Mouse (Mus musculus) large intestine, adult 2 months (tissue): ENCODE results near the gene Wfdc5. TPM values are rescaled to one million over a fixed set of nuclear protein-coding genes. Genes with fewer than 3 reads are reported as not detected.

Source experiments
- DNase-seq: peaks from one replicate; pipeline ENCODE4 v3.0.0-alpha.2; 2012; ENCODE audit warnings: low read depth, low spot score
- WGBS: fragments of 180-500 bp; shearing (Covaris S2); methylation state at CpG from one replicate; pipeline ENCODE4 v1.1.7; 2018; 5-methylcytosine and 5-hydroxymethylcytosine counted together
- polyA plus RNA-seq: library from polyadenylated mRNA; depleted of rRNA; stranded (reverse); fragments of >200 nt; gene quantifications from 2 replicates; pipeline ENCODE4 v1.2.3, GENCODE M21; 2012

Wfdc5 gene
- polyA plus RNA-seq, 1 experiment, result not detected

DNA sequence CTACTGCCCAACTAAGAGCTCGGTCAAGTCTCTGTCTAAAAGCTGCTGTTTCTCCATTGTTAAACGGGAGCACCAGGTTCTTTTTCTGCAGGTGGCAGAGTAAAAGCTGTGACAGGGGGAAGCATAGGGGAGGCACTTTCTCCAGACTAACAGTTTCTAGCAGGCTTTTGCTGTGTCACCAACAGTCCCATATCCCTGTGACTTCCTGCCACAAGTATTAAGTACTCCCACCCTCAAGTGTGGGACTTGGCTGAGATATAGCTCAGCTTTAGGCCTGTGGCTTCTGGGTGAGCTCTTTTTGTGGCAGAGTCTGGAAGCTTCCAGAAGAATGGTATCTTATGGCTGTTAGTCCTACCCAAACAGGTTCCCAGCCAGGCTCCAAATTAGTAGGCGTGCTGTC is 6.7 kb downstream of the Wfdc5 start:
- WGBS, result 63% methylated on average over 3 of the region's 3 CpGs
- DNase-seq, result no peak

DNA sequence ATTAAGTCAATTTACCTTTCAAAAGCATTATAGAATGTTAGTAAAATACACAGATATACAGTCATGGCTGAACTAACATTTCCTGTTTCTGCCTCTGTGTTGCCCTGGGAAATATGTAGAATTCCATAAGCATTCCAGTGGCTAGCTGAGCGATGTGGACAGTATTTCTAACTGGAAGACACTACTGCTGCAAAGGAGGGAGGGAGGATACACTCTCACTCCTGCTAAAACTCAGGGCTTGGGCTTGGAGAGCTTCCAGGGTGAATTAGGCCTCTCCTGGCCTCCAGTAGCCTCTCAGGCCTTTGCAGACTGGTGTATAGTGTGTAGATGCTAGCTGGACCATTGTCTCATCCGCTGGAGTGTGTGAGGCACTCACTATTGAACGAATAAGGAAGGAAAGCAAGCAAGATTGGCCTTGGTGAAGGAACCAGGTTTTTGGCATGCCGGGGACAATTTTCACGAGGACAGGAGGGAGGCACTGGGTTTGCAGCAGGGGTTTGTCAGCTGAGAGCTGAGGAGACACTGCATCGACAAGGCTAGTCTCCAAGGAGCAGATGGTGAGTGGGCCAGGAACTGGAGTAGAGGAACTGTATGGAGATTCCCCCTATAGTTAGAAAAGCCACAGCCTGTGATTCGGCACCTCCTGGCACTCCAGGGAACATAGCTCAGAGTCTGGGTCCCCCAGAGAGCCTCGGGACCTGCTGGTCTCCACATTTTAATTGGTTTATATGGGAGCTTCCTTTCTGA is 7.7 kb downstream of the Wfdc5 start:
- WGBS, result 70% methylated on average over 8 of the region's 8 CpGs

DNA sequence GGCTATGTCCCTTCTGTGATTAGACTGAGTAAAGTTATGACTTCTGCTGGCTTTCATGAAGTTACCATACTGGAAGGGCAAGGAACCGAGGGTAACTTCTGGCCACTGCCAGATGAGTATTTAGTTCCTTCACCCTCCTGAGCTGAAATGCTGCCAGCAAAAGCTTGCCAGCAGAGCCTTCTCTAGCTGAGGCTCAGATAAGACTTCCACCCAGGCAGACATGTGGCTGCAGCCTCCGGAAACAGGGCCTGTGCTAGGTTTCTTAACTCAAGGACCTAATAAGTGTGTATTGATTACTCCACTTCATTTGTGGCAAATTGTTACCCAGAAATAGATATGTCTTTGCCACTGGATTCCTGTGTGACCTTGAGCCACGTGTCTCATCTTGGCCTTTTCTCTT is 9.1 kb downstream of the Wfdc5 start:
- 55% methylated on average over 3 of the region's 3 CpGs for WGBS
- DNase-seq, result no peak

More for the DNA sequence above, 7.7 kb downstream of the Wfdc5 start:
- DNase-seq, result no peak

DNA sequence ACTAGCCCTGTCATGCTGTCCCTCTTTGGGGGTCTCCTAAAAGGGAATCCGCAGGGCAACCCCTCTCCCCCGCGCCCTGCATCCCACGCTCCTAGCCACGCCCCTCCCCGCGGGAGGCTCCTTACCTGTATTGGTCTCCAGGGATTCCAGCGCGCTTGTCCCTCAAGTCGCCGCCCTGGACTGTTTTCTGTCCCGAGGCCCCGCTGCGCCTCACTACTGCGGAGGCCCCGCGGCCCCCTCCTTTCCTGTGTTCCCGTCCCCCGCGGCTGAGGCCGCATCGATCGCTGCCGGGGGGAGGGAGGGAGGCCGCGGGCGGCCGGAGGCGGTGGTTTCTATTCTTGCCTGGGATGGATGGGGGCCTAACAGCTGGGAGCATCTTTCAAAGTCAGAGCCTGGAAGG is 11.6 kb downstream of the Wfdc5 start, which contains the start of gene Kcns1:
TSS of gene Kcns1 (minus strand) at position 212 of the 400 bp plus-strand sequence.
- WGBS, result 2% methylated on average over 29 of the region's 29 CpGs
- no peak for DNase-seq

DNA sequence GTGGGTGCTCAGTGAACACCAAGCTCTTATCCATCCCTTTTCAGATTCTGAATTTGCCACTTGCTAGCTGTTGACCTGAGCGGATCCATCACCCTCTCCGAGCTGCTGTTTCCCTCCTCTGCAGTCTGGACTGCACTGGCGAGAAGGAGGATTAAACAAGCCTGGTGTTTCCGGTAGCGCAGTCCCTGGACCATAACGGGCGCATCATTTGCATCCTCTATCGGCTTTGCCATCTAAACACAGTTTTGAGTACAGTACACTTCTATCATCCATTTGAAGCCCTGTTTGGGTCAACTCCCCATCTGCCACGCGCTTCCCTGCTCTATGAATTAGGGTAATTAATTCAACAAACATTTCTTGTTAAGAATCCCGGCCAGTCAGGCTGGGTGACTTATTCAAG is 12.2 kb downstream of the Wfdc5 start:
- DNase-seq, result no peak
- 10% methylated on average over 11 of the region's 11 CpGs for whole genome bisulfite sequencing

DNA sequence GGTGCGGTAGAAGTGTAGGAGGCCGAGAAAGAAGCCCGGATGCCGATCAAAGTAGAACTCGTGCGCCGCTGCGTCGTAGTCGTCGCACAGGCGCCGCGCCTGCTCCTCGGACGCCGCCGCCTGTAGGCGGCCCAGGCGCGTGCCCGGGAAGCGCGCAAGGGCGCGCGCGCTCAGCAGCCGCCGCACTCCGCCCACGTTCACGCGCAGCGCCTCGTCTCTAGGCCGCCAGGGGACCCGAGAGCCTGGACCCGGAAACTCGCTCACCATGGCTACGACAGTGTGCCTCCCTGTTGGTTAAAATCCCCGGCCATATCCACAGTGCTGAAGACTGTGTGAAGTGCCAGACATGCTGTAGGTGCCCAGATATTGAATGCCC is 14.0 kb downstream of the Wfdc5 start:
- no peak for DNase-seq
- 17% methylated on average over 42 of the region's 42 CpGs for WGBS

DNA sequence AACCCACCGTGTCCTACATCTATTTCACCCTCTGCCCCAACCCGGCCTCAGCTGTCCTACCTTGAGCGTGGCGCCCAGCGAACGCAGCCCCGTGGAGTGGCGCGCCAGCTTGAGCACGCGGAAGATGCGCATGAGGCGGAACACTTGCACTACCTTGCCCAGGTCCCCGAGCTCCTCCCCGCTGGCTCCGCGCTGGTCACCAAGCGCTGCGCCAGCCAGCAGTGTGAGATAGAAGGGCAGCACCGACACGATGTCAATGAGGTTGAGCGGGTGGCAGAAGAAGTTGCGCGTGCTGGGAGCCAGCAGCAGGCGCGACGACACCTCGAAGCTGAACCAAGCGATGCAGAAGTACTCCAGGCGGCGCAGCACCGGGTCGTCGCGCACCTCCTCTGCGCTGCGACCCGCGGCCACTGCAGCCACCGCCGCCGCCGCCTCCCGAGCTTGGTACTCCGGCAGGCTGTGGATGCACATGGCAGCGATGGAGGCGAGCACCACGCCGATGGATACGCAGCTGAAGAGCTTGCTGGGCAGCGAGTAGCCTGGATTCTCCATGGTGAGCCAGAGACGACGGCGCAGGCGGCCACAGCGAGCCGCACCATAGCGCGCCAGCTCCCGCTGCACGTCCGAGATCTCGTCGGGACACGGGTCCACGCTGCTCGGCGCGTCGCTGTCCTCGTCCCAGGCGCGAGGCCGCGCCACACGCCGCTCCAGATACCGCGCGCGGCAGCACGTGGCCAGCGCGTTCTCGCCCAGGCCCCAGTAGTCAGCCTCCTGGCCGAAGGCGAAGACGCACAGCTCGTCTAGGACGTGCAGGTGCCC is 14.6 kb downstream of the Wfdc5 start:
- DNase-seq, result no peak
- WGBS, result 21% methylated on average over 90 of the region's 90 CpGs

DNA sequence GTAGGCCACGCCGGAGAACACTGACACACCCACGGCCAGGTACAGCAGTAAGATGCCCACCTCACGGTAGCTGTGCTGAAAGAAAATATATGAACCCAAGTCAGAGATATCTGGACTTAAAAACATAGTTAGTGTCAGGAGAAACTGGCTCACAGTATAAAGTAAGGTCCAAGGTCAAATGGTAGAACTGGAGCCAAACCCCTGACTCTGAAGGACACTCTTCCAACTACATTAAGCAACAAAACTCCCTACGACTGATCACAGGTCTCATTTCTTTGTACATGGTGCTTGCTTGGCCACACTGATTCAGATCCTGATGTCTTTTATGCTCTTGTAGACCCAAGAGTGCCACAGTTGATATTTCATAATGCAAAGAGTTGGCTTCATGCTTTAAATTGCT is 17.6 kb downstream of the Wfdc5 start:
- no peak for DNase-seq
- 76% methylated on average over 5 of the region's 5 CpGs for WGBS

DNA sequence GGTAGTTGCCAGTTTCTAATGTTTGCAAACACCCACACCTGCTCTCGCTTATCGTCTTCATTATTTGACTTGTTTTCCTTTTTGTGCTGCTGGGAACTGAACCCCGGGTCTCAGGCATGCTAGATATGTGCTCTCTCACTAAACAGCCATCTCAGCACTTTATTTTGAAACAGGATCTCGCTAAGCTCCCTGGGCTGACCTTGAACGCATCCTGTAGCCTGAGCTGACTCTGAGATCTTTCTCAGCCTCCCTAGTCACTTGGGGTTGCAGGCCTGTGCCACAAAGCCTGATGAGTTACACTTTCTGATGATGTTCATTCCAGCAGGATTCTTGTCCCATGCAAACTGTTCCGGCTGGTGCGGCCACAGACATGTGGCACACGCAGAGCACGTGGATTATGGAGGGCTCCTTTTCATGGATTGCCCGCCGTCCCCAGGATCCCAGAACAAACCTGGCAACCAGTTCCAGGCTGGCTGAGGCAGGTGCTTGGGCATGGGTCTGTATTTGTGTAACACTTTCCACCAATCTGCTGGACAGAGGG is 21.0 kb downstream of the Wfdc5 start:
- WGBS, result 70% methylated on average over 11 of the region's 11 CpGs
- DNase-seq, result no peak

DNA sequence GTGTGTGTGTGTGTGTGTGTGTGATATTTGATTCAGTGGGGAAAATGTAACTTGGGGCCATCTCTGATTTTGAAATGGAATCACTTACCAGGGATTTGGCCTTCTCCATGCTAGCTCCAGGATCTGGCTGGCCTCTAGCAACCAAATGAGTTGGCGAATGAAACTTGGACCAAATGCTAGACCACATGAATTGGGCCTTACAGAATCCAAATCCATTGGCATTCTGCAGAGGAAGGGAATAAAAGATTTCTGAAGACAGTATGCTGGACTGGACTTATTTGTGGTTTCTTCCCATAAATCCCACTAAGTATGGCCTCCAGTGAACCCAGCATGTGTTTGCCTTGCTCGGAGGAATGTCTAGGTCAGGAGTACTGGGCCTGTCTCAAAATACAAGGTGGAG is 23.7 kb downstream of the Wfdc5 start:
- WGBS, result 72% methylated on average over 2 of the region's 2 CpGs
- no peak for DNase-seq

DNA sequence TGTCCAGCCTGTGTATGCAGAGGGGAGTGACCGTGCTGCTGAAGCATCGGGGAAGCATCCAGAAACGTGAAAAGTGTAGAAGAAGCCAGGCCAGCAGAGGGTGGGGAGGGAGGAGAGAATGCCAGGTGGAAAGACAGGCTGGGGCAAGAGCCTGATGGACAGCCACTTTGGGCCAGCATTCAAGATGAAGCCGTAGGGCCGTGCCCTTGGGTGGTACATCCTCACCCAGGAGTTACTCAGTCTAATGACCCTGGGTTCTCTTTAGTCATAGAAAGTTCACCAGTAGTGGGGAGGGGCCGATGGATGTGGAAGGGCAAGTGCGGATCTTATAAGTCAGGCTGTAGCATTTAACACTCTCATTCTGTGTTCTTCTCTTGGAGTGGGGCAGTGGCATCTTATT is 26.4 kb downstream of the Wfdc5 start:
- 85% methylated on average over 7 of the region's 7 CpGs for WGBS
- DNase-seq, result no peak

DNA sequence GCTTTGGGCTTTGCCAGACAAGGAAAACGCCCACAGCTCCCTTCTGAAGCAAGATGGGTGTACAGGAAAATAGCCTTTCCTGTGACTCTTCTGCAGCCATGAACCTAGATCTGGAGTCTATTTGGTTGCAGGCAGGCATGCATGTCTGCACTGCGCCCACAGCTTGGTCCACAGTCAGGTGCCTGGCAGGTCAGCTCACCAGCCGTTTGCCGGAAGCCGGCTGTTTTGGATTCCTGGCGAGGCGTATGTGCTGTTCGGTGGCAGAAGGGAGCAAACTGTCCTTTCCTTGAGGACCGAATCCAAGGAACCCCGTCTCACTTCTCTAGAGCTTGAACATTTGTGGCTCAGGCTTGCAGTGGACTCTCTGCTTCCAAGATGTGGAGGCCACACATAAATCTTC is 28.5 kb downstream of the Wfdc5 start:
- WGBS, result 90% methylated on average over 10 of the region's 10 CpGs

DNA sequence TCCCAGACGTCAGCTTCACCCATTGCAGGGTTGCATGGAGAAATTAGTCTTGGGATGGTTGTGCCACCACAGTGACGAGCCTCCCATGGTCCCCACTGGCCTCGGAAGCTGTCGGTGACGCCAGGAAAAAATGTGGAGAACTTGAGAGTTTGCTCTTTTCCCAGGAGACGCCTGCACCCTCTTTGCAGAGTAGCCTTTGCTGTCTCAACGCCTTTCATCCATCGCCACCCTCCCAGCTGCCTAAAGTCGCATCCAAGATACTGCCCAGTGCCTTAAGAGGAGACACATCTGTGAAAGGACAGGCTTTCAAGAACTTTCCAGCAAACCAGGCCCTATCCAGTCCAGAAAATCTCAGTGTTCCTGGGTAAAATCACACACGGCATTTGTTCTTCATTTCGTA is 30.2 kb downstream of the Wfdc5 start:
- WGBS, result 94% methylated on average over 11 of the region's 11 CpGs

More for the DNA sequence above, 28.5 kb downstream of the Wfdc5 start:
- DNase-seq, result no peak

DNA sequence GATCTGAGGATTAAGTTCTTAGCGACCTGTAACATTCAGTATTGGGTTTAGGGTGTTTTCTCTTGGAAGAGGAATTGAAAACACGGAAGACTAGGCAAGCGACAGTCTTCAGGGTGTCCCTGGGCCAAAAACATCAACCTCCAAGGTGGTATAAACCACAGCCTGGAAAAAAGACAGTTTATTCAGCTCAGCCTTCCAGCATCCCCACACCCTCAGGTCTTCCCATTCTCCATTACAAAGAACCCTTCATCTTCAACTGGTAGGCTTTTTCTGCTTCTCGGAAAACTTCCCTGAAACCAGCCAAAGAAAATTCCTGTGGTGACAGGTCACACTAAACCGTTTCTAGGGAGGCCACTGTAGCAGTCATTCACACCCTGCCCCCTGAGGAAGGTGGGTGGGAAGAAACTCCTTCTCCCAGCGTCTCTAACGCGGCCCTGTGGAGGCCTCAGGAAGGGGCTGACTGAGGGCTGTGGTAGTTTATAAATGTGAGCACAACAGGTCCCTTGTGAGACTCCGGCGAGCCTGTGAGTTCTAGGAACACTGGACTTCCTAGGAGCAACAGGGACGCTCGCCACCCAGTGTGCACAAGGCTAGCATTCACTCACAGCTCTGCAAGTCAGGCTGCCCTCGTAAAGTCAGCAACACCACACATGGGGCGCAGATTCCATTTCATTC is 32.3 kb downstream of the Wfdc5 start:
- WGBS, result 68% methylated on average over 14 of the region's 14 CpGs
- no peak for DNase-seq

More for the DNA sequence above, 30.2 kb downstream of the Wfdc5 start:
- DNase-seq, result no peak

DNA sequence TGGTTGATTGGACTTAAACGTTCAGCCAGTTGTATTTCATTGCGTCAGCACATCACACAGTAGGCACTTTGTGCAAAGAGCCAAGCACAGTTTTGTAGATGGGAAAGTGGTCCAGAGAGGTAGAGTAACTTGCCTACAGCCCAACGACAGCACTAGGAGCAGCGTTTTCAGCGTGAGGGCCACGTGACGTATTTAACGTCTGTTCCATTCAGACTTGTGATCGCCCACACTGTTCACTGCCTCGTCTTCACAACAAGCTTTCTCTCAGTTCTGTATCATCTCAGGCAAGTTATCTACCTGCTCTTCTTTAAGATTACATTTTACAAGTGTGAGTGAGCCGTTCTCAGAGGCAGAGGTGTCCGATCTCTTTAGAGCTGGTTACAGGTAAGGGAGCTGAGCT is 36.0 kb downstream of the Wfdc5 start:
- DNase-seq, result no peak
- 93% methylated on average over 12 of the region's 12 CpGs for WGBS

DNA sequence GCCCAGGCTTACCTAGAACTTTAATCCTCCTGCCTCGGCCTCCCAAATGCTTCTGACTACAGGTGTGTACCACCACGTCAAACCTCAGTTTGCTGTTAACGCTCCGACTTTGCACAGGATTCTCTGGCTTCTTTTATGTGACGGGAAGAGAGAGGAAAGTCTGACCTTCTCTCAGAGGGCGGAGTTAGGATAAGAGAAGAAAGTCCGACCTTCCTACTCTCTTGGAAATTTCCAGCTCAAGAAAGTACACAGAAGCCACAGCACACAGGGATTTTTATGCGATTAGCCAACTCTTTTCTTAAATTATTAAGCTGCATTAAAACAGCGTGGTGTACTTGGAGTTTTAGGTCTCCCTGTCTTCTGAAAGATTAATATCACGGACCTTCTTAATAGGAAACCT is 38.0 kb downstream of the Wfdc5 start:
- 62% methylated on average over 10 of the region's 10 CpGs for WGBS
- no peak for DNase-seq

DNA sequence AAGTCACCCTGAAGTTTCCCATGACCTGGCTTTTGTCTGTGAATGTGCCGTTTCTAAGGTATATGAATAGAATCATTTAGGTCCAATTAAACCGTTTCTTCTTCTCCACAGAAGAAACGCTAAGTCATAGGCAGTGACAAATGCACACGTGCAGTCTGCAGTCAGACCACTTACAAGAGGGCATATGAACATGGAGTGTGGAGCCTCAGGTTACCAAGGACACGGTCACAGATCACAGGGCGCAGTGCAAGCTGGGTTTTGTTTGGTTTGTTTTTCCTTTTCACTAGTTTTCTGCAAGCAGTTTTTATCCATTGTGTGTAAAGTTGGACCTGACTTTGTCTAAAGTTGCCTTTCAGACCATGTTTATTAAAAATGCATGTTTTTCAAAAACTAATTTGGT is 38.5 kb downstream of the Wfdc5 start:
- 61% methylated on average over 6 of the region's 6 CpGs for WGBS
- no peak for DNase-seq

DNA sequence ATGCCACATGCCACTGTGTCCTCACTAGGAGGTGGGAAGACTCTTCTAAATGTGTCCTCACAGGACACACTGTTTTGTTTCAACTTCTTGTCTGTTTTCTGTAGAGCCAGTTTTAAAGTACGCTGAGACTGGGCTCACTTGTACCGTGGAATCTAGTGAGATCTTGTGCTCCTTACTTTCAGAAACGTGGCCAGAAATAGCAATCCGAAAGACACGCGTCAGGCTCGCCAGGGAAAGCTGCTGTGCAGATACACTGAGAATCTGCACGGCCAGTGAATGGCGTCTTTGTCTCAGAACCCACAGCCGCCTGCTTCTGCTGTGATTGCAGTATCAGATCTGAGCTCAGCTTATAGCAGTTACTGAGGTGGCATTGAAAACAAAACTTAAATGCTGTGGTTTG is 40.5 kb downstream of the Wfdc5 start:
- WGBS, result 74% methylated on average over 10 of the region's 10 CpGs
- DNase-seq, result no peak

DNA sequence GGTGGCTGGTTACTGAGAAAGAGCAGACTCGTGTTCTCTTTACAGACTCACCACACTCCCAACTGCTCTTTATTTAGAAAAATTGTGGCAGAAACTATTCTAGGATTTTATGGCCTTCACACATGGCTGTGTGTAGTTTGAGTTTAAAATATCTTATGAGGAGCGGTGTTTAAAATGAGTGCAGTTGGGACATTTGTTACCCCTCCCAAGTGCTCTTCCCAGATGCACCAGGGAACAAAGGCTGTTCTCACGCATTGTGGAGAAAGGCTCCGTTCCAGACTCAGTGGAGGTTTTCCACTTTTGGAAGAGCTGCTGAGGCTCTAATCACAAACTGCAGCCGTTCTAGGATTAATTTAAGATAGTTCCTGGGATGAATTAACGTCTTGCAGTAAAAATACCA is 44.8 kb downstream of the Wfdc5 start:
- DNase-seq, result no peak
- 52% methylated on average over 6 of the region's 6 CpGs for WGBS

DNA sequence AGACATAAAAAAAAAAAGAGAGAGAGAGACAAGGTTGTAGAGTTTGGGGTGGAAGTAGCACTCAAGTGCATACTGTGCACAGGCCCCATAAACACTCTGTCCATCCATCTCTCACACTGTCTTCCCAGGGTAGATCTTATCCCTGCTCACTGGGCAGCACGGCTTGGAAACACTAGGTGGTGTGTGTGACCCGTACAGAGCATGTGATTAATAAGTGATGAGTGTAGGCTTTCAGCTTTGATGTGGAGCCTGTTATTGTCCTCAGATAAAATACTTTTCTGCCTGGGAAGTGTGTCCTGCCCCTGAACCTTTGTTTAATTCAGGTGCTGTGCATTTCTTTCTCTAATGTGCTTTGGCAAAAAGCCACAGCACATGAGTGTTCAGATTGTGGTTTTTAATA is 46.1 kb downstream of the Wfdc5 start:
- DNase-seq, result no peak
- 65% methylated on average over 2 of the region's 2 CpGs for WGBS
